Mouse (Mus musculus): ENCODE results near the gene Vmn1r204. TPM values are rescaled to one million over a fixed set of nuclear protein-coding genes. Genes with fewer than 3 reads are reported as not detected.
"Not testable (repeated sequence)": the region's sequence is repeated elsewhere in the genome, so short reads cannot be mapped to it uniquely, and the experiment has no call there.

Gene Vmn1r204
- not detected in 2 replicates for polyA plus RNA-seq (2015; fragmentation: Nextera tagmentation; extraction: Ambion mirVana)

- H3K4me2 ChIP-seq; H3K4me3 ChIP-seq; ATAC-seq (ENCODE audit: insufficient number of reproducible peaks, low FRiP score, low TSS enrichment, low read depth); H3K27me3 ChIP-seq; H3K9ac ChIP-seq; H3K27ac ChIP-seq; H3K9me3 ChIP-seq; H3K36me3 ChIP-seq; H3K4me1 ChIP-seq: not testable (repeated sequence)
- WGBS: 44% methylated on average over 1 of the region's 1 CpGs
Measured at GRCm38 (mm10) chr13:22552898-22553297, at the start of gene Vmn1r204. Gene Vmn1r204 (plus strand): TSS chr13:22553198.

- Histone ChIP-seq H3K27me3 (no peaks in the 10 kb centered on the region), H3K4me2 (no peak within 1 kb of the TSS), H3K9me3 (no peaks in the 10 kb centered on the region), H3K9ac (no peak within 1 kb of the TSS), H3K27ac (no peak within 1 kb of the TSS), H3K4me3 (no peak within 1 kb of the TSS), H3K4me1 (no peaks in the 10 kb centered on the region), H3K36me3 (no peaks in the 10 kb centered on the region)
- ATAC-seq (ENCODE audit: insufficient number of reproducible peaks, low FRiP score, low TSS enrichment, low read depth): no peak
Measured at GRCm38 (mm10) chr13:22505281-22505680, 47.7 kb upstream of the Vmn1r204 start, which contains the start of gene Vmn1r202. Gene Vmn1r202 (minus strand): TSS chr13:22505381.

- Histone ChIP-seq H3K4me1 (no peaks in the 10 kb centered on the region), H3K4me2 (no peak within 1 kb of the TSS), H3K36me3 (no peaks in the 10 kb centered on the region), H3K4me3 (no peak within 1 kb of the TSS), H3K27ac (no peak within 1 kb of the TSS), H3K9ac (no peak within 1 kb of the TSS), H3K27me3 (no peaks in the 10 kb centered on the region), H3K9me3 (no peaks in the 10 kb centered on the region)
- ATAC-seq (ENCODE audit: insufficient number of reproducible peaks, low FRiP score, low TSS enrichment, low read depth): no peak
Measured at GRCm38 (mm10) chr13:22517814-22518213, 35.2 kb upstream of the Vmn1r204 start, which contains the start of gene Vmn1r203. Gene Vmn1r203 (plus strand): TSS chr13:22518114.

GRCm38 (mm10) chr13:22574911-22575310 is 21.9 kb downstream of the Vmn1r204 start:
- H3K4me3 ChIP-seq; H3K27me3 ChIP-seq; H3K9me3 ChIP-seq; H3K4me2 ChIP-seq; ATAC-seq (ENCODE audit: insufficient number of reproducible peaks, low FRiP score, low TSS enrichment, low read depth); H3K36me3 ChIP-seq; H3K4me1 ChIP-seq; H3K9ac ChIP-seq; H3K27ac ChIP-seq: not testable (repeated sequence)
- WGBS: 71% methylated on average over 3 of the region's 3 CpGs

- not testable (repeated sequence) for H3K4me2 ChIP-seq; H3K27me3 ChIP-seq; H3K27ac ChIP-seq; ATAC-seq (ENCODE audit: insufficient number of reproducible peaks, low FRiP score, low TSS enrichment, low read depth); H3K36me3 ChIP-seq; H3K4me1 ChIP-seq; H3K9ac ChIP-seq; H3K4me3 ChIP-seq; H3K9me3 ChIP-seq
- WGBS: 82% methylated on average over 14 of the region's 14 CpGs
Measured at GRCm38 (mm10) chr13:22583336-22583735, 30.3 kb downstream of the Vmn1r204 start.

GRCm38 (mm10) chr13:22592900-22593299 is 39.9 kb downstream of the Vmn1r204 start, which contains the start of gene Vmn1r205:
Gene Vmn1r205 (minus strand): TSS chr13:22593000.
- Histone ChIP-seq H3K27me3 (no peaks in the 10 kb centered on the region), H3K36me3 (no peaks in the 10 kb centered on the region), H3K4me2 (no peak within 1 kb of the TSS), H3K9ac (no peak within 1 kb of the TSS), H3K9me3 (no peaks in the 10 kb centered on the region), H3K27ac (no peak within 1 kb of the TSS), H3K4me1 (no peaks in the 10 kb centered on the region), H3K4me3 (no peak within 1 kb of the TSS)
- WGBS: 84% methylated on average over 3 of the region's 3 CpGs
- no peak for ATAC-seq (ENCODE audit: insufficient number of reproducible peaks, low FRiP score, low TSS enrichment, low read depth)

Other genes with a start within 250 kb of the Vmn1r204 start
- gene Vmn1r197, start 228.6 kb upstream of the Vmn1r204 start, polyA plus RNA-seq (2015; fragmentation: Nextera tagmentation; extraction: Ambion mirVana): not detected in 2 replicates
- not detected in 2 replicates for gene Vmn1r198, start 202.8 kb upstream of the Vmn1r204 start, polyA plus RNA-seq (2015; fragmentation: Nextera tagmentation; extraction: Ambion mirVana)
- not detected in 2 replicates for gene Vmn1r199, start 173.4 kb upstream of the Vmn1r204 start, polyA plus RNA-seq (2015; fragmentation: Nextera tagmentation; extraction: Ambion mirVana)
- gene Vmn1r200, start 162.8 kb upstream of the Vmn1r204 start, polyA plus RNA-seq (2015; fragmentation: Nextera tagmentation; extraction: Ambion mirVana): not detected in 2 replicates
- gene Vmn1r201, start 81.3 kb upstream of the Vmn1r204 start, polyA plus RNA-seq (2015; fragmentation: Nextera tagmentation; extraction: Ambion mirVana): not detected in 2 replicates
- gene Vmn1r202, start 47.8 kb upstream of the Vmn1r204 start, polyA plus RNA-seq (2015; fragmentation: Nextera tagmentation; extraction: Ambion mirVana): not detected in 2 replicates
- not detected in 2 replicates for gene Vmn1r203, start 35.1 kb upstream of the Vmn1r204 start, polyA plus RNA-seq (2015; fragmentation: Nextera tagmentation; extraction: Ambion mirVana)
- not detected in 2 replicates for gene Vmn1r205, start 39.8 kb downstream of the Vmn1r204 start, polyA plus RNA-seq (2015; fragmentation: Nextera tagmentation; extraction: Ambion mirVana)
- gene Vmn1r206, start 71.1 kb downstream of the Vmn1r204 start, polyA plus RNA-seq (2015; fragmentation: Nextera tagmentation; extraction: Ambion mirVana): not detected in 2 replicates
- gene Vmn1r207-ps, start 176.4 kb downstream of the Vmn1r204 start, polyA plus RNA-seq (2015; fragmentation: Nextera tagmentation; extraction: Ambion mirVana): not detected in 2 replicates
- not detected in 2 replicates for gene Vmn1r208, start 224.2 kb downstream of the Vmn1r204 start, polyA plus RNA-seq (2015; fragmentation: Nextera tagmentation; extraction: Ambion mirVana)

Measured in limb, embryonic 15.5 days (tissue).